Mouse (Mus musculus) limb, embryonic 10.5 days (tissue): ENCODE results near the gene Mmp17. TPM values are rescaled to one million over a fixed set of nuclear protein-coding genes. Genes with fewer than 3 reads are reported as not detected.

ENCODE experiments used
- DNase-seq: peaks from one replicate; pipeline ENCODE4 v3.0.0-alpha.2; 2017; ENCODE audit warnings: low spot score
- H3K27ac ChIP-seq: fragments of 300-500 bp; sonication (generic); 2 replicates; pipeline ENCODE4 v1.5.1; 2016; ENCODE audit warnings: mild to moderate bottlenecking
- H3K27me3 ChIP-seq: fragments of 300-500 bp; sonication (generic); 2 replicates; pipeline ENCODE4 v1.6.1; 2016; ENCODE audit warnings: low read depth, mild to moderate bottlenecking; ENCODE audit not compliant: poor library complexity, severe bottlenecking
- H3K36me3 ChIP-seq: fragments of 300-500 bp; sonication (generic); 2 replicates; pipeline ENCODE4 v1.6.1; 2016; ENCODE audit warnings: mild to moderate bottlenecking, moderate library complexity
- H3K4me1 ChIP-seq: fragments of 300-500 bp; sonication (generic); 2 replicates; pipeline ENCODE4 v1.6.1; 2016
- H3K4me3 ChIP-seq: fragments of 300-500 bp; sonication (generic); 2 replicates; pipeline ENCODE4 v1.5.1; 2016; ENCODE audit warnings: mild to moderate bottlenecking, moderate library complexity
- H3K9me3 ChIP-seq: fragments of 300-500 bp; sonication (generic); replicated peaks from 2 replicates; pipeline ENCODE4 v1.6.1; 2016; ENCODE audit warnings: mild to moderate bottlenecking
- WGBS: fragments of 180-500 bp; shearing (Covaris S2); methylation state at CpG from one replicate; pipeline ENCODE4 v1.1.7; 2016; 5-methylcytosine and 5-hydroxymethylcytosine counted together
- polyA plus RNA-seq: library from polyadenylated mRNA; unstranded; fragments of >200 nt; fragmentation: Nextera tagmentation; extraction: Ambion mirVana; gene quantifications from 2 replicates; pipeline ENCODE4 v1.2.1, GENCODE M21; 2016

Gene Mmp17
- polyA plus RNA-seq: 1.4 and 1.5 TPM in 2 replicates

DNA sequence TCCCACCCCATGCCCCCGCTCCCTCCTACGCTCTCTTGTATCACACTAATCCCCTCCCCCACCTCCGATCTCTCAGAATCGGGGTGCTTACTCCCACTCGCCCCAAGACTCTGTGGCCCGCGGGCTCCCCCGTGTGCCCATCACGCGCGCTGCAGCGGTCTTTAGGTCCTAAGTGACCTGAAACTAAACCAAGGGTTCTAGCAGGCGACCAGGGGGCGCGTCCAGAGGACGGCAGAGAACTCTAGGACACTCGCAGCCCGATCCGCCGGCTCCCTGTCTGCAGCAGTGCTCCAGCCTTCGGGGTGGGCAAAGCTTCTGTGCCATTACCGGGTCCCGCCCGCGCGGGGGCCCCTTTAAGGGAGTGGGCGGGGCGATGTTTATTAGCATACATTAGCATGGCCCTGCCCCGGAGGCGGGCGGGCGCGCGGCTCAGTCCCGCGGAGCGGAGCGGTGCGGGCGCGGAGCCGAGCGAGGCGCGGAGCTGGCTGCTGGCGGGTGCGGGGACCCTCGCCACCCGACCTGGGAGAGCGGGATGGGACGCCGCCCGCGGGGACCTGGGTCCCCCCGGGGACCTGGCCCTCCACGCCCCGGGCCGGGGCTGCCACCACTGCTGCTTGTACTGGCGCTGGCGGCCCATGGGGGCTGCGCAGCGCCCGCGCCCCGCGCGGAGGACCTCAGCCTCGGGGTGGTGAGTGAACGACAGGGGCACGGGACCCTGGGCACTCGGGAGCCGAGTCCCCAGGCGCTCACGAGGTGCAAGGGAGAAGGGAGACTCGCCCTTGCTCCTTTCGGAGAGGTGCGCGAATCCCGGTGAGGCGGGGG lies at the start of gene Mmp17:
Mmp17 (plus strand) TSS at position 409 of the 822 bp plus-strand sequence.
- peaks cover 87% of the 10 kb centered on the region for H3K27me3 ChIP-seq
- no peaks in the 10 kb centered on the region for H3K9me3 ChIP-seq
- peaks cover 34% of the 10 kb centered on the region for H3K4me1 ChIP-seq
- peak within 1 kb of the TSS; percentile 80 for H3K27ac ChIP-seq
- peak; percentile 92 for DNase-seq
- WGBS: under 1% methylated on average over 80 of the region's 80 CpGs
- peak within 1 kb of the TSS; percentile 80 for H3K4me3 ChIP-seq
- H3K36me3 ChIP-seq: no peaks in the 10 kb centered on the region

- WGBS: 91% methylated on average over 2 of the region's 2 CpGs
- H3K36me3 ChIP-seq: peaks cover 89% of the 10 kb centered on the region
- H3K27ac ChIP-seq: no peak overlapping the region
- no peaks in the 10 kb centered on the region for H3K9me3 ChIP-seq
- no peaks in the 10 kb centered on the region for H3K4me1 ChIP-seq
- H3K4me3 ChIP-seq: no peak overlapping the region
- no peaks in the 10 kb centered on the region for H3K27me3 ChIP-seq
- no peak for DNase-seq
Observed at GRCm38 (mm10) chr5:129534500-129534899, 49.5 kb upstream of the Mmp17 start.

GRCm38 (mm10) chr5:129535021-129535420 lies 48.9 kb upstream of the Mmp17 start:
- Histone ChIP-seq H3K27me3 (no peaks in the 10 kb centered on the region), H3K4me3 (no peak overlapping the region), H3K36me3 (peaks cover 89% of the 10 kb centered on the region), H3K9me3 (no peaks in the 10 kb centered on the region), H3K4me1 (no peaks in the 10 kb centered on the region), H3K27ac (no peak overlapping the region)
- no peak for DNase-seq
- 93% methylated on average over 2 of the region's 2 CpGs for WGBS

DNA sequence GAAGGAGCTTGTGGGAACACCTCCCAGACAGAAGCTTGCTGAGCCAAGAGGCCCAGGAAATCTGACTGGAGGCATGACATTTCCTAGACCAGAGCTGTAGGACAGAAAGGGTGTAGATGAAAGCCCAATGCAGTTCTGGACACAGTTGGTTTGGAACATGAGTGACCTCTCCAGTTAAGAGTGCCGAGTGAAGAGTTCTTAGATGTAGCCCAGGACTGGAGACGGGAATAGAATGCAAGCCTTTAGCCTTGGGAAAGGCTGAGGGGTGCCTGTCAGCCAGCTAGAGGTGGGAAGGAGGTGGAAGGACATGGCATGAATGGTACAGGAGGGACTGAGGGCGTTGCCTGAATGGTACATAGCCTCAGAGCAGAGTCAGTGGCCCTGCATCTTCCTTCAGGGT lies 48.5 kb upstream of the Mmp17 start:
- H3K27ac ChIP-seq: no peak overlapping the region
- DNase-seq: no peak
- H3K4me1 ChIP-seq: no peaks in the 10 kb centered on the region
- WGBS: 94% methylated on average over 3 of the region's 3 CpGs
- peaks cover 89% of the 10 kb centered on the region for H3K36me3 ChIP-seq
- H3K27me3 ChIP-seq: no peaks in the 10 kb centered on the region
- no peak overlapping the region for H3K4me3 ChIP-seq
- H3K9me3 ChIP-seq: no peaks in the 10 kb centered on the region

GRCm38 (mm10) chr5:129538826-129539225 lies 45.1 kb upstream of the Mmp17 start:
- Histone ChIP-seq H3K27ac (no peak overlapping the region), H3K4me3 (no peak overlapping the region), H3K36me3 (peaks cover 89% of the 10 kb centered on the region), H3K9me3 (no peaks in the 10 kb centered on the region), H3K4me1 (no peaks in the 10 kb centered on the region), H3K27me3 (no peaks in the 10 kb centered on the region)
- DNase-seq: no peak
- WGBS: 92% methylated on average over 4 of the region's 4 CpGs

- peaks cover 94% of the 10 kb centered on the region for H3K36me3 ChIP-seq
- H3K27me3 ChIP-seq: no peaks in the 10 kb centered on the region
- WGBS: 91% methylated on average over 3 of the region's 3 CpGs
- no peak overlapping the region for H3K4me3 ChIP-seq
- no peaks in the 10 kb centered on the region for H3K9me3 ChIP-seq
- DNase-seq: no peak
- H3K4me1 ChIP-seq: no peaks in the 10 kb centered on the region
- no peak overlapping the region for H3K27ac ChIP-seq
Observed at GRCm38 (mm10) chr5:129542236-129542635, 41.7 kb upstream of the Mmp17 start.

DNA sequence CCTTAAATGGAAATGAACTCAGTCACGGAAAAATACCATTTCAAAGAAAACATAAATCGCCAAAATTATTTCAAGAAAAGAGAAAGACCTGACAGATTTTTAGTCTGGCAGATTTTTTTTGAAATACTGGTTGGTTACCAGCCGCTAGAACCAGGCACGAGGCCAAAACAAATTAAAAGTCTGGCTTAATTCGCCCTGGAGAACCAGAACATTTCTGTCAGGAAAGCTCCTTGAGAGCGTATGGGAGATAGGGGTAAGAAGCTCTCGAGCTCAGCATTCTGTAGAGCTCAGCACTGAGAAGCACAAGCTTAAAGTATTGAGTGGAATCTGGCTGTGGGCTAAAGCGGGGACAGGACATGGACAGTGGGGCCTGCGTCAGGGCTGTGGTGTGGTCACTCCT lies 38.2 kb upstream of the Mmp17 start:
- no peaks in the 10 kb centered on the region for H3K4me1 ChIP-seq
- H3K4me3 ChIP-seq: no peak overlapping the region
- no peaks in the 10 kb centered on the region for H3K9me3 ChIP-seq
- peaks cover 99% of the 10 kb centered on the region for H3K36me3 ChIP-seq
- H3K27me3 ChIP-seq: no peaks in the 10 kb centered on the region
- WGBS: 96% methylated on average over 9 of the region's 9 CpGs
- no peak for DNase-seq
- H3K27ac ChIP-seq: no peak overlapping the region

DNA sequence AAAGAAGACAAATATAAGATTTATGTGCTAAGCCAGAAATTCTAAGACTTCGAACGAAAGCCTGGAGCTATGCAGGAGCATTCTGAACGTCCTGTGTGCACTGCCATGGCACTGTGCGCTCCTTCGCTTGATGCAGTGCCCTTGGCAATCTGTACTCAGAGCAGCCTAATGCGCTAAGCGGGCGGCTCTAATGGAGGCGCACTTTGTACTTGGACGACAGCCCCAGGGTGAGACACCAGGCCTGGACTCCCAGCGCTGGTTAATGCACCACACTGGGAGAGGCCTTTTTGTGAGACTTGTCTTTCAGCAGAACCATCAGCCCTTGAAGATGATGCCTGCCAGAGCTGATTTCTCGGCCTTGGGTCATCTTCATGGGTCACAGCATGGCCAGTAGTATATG lies 34.3 kb upstream of the Mmp17 start:
- Histone ChIP-seq H3K27me3 (no peaks in the 10 kb centered on the region), H3K36me3 (peaks cover 99% of the 10 kb centered on the region), H3K4me1 (no peaks in the 10 kb centered on the region), H3K27ac (no peak overlapping the region), H3K9me3 (no peaks in the 10 kb centered on the region), H3K4me3 (no peak overlapping the region)
- no peak for DNase-seq
- 95% methylated on average over 12 of the region's 12 CpGs for WGBS

DNA sequence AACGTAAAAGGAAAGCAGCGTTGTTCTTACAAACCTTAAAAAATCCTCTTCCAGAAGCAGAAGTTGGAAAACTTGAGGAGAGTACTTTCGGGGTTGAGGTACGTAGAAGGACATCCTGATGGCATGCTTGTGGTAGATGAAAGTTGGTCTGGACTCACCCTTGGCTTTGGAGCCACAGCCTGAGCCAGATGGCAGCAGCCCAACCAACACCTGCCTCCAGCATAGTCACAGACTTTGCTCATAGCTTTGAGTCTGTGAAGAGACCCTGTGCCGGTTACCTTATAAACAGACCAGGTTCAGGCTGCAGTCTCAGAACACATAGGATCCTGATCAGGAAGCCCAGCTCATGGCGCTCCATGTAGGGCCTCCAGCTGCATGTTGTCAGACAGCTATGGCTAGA lies 33.2 kb upstream of the Mmp17 start:
- no peaks in the 10 kb centered on the region for H3K4me1 ChIP-seq
- no peak overlapping the region for H3K4me3 ChIP-seq
- DNase-seq: no peak
- H3K9me3 ChIP-seq: no peaks in the 10 kb centered on the region
- H3K36me3 ChIP-seq: peaks cover 99% of the 10 kb centered on the region
- H3K27ac ChIP-seq: no peak overlapping the region
- no peaks in the 10 kb centered on the region for H3K27me3 ChIP-seq
- 98% methylated on average over 6 of the region's 6 CpGs for WGBS

DNA sequence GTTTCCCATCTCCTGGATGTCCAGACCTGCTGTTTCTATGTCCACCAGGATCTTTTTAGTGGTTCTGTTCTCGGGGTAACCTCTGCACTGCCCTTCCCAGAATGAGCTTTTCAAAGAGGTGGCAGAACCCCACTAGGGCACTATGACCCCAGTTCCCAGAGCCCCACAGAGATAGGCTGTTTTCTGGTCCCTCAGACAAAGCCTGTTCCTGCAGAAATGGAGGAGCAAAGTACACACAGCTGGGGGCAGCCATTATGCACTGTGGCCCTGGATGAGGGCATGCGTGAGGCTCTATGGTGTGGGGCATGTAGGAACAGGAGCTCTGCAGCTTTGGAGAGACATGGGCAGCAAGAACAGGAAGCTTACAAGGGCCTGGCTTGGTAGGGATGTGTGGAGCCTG lies 32.0 kb upstream of the Mmp17 start:
- no peak overlapping the region for H3K27ac ChIP-seq
- no peaks in the 10 kb centered on the region for H3K9me3 ChIP-seq
- DNase-seq: no peak
- peaks cover 98% of the 10 kb centered on the region for H3K36me3 ChIP-seq
- no peak overlapping the region for H3K4me3 ChIP-seq
- WGBS: 98% methylated on average over 2 of the region's 2 CpGs
- no peaks in the 10 kb centered on the region for H3K4me1 ChIP-seq
- no peaks in the 10 kb centered on the region for H3K27me3 ChIP-seq

- Histone ChIP-seq H3K9me3 (no peaks in the 10 kb centered on the region), H3K4me3 (no peak overlapping the region), H3K27me3 (no peaks in the 10 kb centered on the region), H3K27ac (no peak overlapping the region), H3K4me1 (no peaks in the 10 kb centered on the region), H3K36me3 (peaks cover 98% of the 10 kb centered on the region)
- DNase-seq: no peak
- 95% methylated on average over 6 of the region's 6 CpGs for WGBS
Observed at GRCm38 (mm10) chr5:129553642-129554041, 30.3 kb upstream of the Mmp17 start.

DNA sequence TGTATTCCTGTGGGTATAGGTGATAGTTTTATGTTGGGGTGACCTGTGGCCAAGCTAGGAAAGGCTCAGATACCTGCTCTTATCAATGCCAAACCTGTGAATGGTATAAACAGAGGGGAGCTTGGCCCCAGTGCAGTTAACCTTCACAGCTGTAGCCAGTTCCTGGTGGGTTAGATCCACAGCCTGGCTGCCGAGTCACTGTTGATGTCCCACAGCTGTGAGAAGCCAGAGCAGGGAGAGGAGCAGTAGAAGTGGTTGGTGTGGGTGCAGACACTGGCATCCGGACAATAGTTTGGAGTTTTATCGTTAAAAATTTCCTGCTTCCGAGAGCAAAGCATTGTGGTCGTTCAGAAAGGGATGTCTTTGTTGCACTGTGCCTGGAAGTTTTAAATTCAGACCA lies 25.4 kb upstream of the Mmp17 start:
- 93% methylated on average over 5 of the region's 5 CpGs for WGBS

DNA sequence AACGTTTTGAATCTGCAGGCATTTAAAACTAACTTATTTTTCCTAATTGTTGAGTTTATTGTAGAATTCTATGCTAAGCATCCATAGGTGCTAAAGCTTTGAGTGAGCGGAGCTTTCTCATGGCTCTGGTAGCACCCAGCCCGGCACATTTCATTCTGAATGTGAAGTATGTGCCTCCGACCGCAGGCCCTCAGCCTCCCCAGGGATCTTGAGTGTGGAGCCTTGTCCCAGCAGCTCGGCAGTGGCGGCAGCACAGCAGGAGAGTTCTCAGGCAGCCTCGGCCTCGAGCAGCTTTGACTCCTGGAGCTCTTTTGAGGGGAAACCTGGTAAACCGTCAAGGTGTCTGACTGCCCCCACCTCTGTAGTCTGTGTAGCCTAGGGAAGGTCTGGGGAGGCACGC lies 24.7 kb upstream of the Mmp17 start:
- H3K27me3 ChIP-seq: no peaks in the 10 kb centered on the region
- H3K27ac ChIP-seq: no peak overlapping the region
- 84% methylated on average over 11 of the region's 11 CpGs for WGBS
- H3K9me3 ChIP-seq: no peaks in the 10 kb centered on the region
- no peak for DNase-seq
- H3K36me3 ChIP-seq: peaks cover 98% of the 10 kb centered on the region
- no peaks in the 10 kb centered on the region for H3K4me1 ChIP-seq
- no peak overlapping the region for H3K4me3 ChIP-seq

More for the DNA sequence above, 25.4 kb upstream of the Mmp17 start:
- Histone ChIP-seq H3K27ac (no peak overlapping the region), H3K4me1 (no peaks in the 10 kb centered on the region), H3K9me3 (no peaks in the 10 kb centered on the region), H3K36me3 (peaks cover 98% of the 10 kb centered on the region), H3K27me3 (no peaks in the 10 kb centered on the region), H3K4me3 (no peak overlapping the region)
- DNase-seq: no peak

DNA sequence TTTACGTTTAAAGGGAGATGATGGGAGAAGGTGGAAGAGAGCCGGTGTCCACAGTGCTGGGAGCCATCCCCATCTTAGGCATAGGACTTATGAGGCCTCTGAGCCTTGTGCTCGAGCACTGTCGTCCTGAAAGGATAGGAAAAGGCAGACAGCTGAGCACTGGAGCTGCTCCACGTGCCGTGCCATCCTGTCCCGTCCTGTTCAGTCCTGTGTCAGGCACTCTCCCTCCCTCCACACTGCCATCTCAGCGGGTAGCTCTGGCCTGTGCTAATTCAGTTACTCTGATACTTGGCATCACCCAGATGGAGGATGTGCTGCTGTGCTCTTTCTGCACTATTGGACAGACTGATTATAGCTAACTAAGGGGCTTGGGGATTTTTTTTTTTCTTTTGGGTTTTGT lies 21.6 kb upstream of the Mmp17 start:
- H3K4me3 ChIP-seq: no peak overlapping the region
- no peak for DNase-seq
- no peaks in the 10 kb centered on the region for H3K9me3 ChIP-seq
- H3K4me1 ChIP-seq: no peaks in the 10 kb centered on the region
- no peak overlapping the region for H3K27ac ChIP-seq
- H3K36me3 ChIP-seq: peaks cover 99% of the 10 kb centered on the region
- 91% methylated on average over 8 of the region's 8 CpGs for WGBS
- H3K27me3 ChIP-seq: no peaks in the 10 kb centered on the region
